Mouse (Mus musculus) liver, embryonic 14.5 days (tissue): Measurements from ENCODE around the gene Corin. TPM values are rescaled to one million over a fixed set of nuclear protein-coding genes. Genes with fewer than 3 reads are reported as not detected.
A peak's percentile ranks its signal among the peaks of the same experiment; 100 is the strongest.

ENCODE experiments used
- ATAC-seq: fragments of 200-750 bp; cut with Nextera tagmentation; 2 replicates; pipeline ENCODE4 v1.8.0; 2017; ENCODE audit warnings: moderate number of reproducible peaks, mild to moderate bottlenecking, moderate library complexity; ENCODE audit not compliant: insufficient read depth
- DNase-seq, 3 experiments: peaks; one replicate each; pipeline ENCODE4 v3.0.0-alpha.2; 2012 to 2013; ENCODE audit warnings: low read depth in 3 of 3, low spot score in 3 of 3
- H3K27ac ChIP-seq: fragments of 300-500 bp; sonication (generic); 2 replicates; pipeline ENCODE4 v1.5.1; 2014; ENCODE audit warnings: moderate library complexity, mild to moderate bottlenecking, control low read depth, inconsistent platforms
- H3K27me3 ChIP-seq: fragments of 300-500 bp; sonication (generic); 2 replicates; pipeline ENCODE4 v1.6.1; 2014; ENCODE audit warnings: mild to moderate bottlenecking, low read length, moderate library complexity; ENCODE audit not compliant: control insufficient read depth, insufficient read depth
- H3K36me3 ChIP-seq: fragments of 300-500 bp; sonication (generic); replicated peaks from 2 replicates; pipeline ENCODE4 v1.6.1; 2014; ENCODE audit warnings: low read depth; ENCODE audit not compliant: control insufficient read depth, insufficient read depth
- H3K4me1 ChIP-seq, 2 experiments: fragments of 200-500 bp in 1 of 2; fragments of 300-500 bp in 1 of 2; sonication (generic) in 1 of 2; replicated peaks; 2 replicates each; pipeline ENCODE4 v1.6.1; 2012 to 2014; ENCODE audit warnings: antibody characterized with exemption in 1 of 2, inconsistent platforms in 1 of 2, low read length in 1 of 2; ENCODE audit not compliant: control insufficient read depth in 2 of 2, insufficient read depth in 2 of 2
- H3K4me2 ChIP-seq: fragments of 300-500 bp; sonication (generic); 2 replicates; pipeline ENCODE4 v1.6.1; 2014; ENCODE audit warnings: low read depth, mild to moderate bottlenecking, control low read depth, moderate library complexity
- H3K4me3 ChIP-seq, 2 experiments: fragments of 200-500 bp in 1 of 2; fragments of 300-500 bp in 1 of 2; sonication (generic) in 1 of 2; 2 replicates each; pipeline ENCODE4 v1.5.1; 2012 to 2014; ENCODE audit warnings: low read depth in 2 of 2, low read length in 2 of 2, mild to moderate bottlenecking in 2 of 2, control low read depth in 1 of 2, inconsistent platforms in 1 of 2, moderate library complexity in 1 of 2; ENCODE audit not compliant: insufficient read depth in 1 of 2
- H3K9ac ChIP-seq: fragments of 300-500 bp; sonication (generic); replicated peaks from 2 replicates; pipeline ENCODE4 v1.6.1; 2014; ENCODE audit warnings: mild to moderate bottlenecking, control low read depth, moderate library complexity
- H3K9me3 ChIP-seq: fragments of 300-500 bp; sonication (generic); 2 replicates; pipeline ENCODE4 v1.6.1; 2016; ENCODE audit warnings: low read length, mixed read lengths; ENCODE audit not compliant: control insufficient read depth
- CTCF ChIP-seq: IDR thresholded peaks from 2 replicates; pipeline ENCODE4 v1.5.1; 2016; ENCODE audit warnings: antibody characterized with exemption, low read depth, control low read depth
- EP300 ChIP-seq: IDR thresholded peaks from 2 replicates; pipeline ENCODE4 v1.6.1; 2016; ENCODE audit warnings: antibody characterized with exemption, low read depth
- WGBS: fragments of 180-500 bp; shearing (Covaris S2); extraction: QIAGEN DNeasy Blood & Tissue Kit; methylation state at CpG from one replicate; pipeline ENCODE4 v1.1.7; 2014; ENCODE audit not compliant: insufficient replicate concordance; 5-methylcytosine and 5-hydroxymethylcytosine counted together
- polyA plus RNA-seq, 2 experiments: library from polyadenylated mRNA; depleted of rRNA in 1 of 2; stranded (reverse) in 1 of 2; unstranded in 1 of 2; fragments of >200 nt; fragmentation: Nextera tagmentation in 1 of 2; extraction: Ambion mirVana in 1 of 2; gene quantifications; 2 replicates each; pipeline versions ENCODE4 v1.2.1 to v1.2.3; 2012 to 2014

Corin gene
- polyA plus RNA-seq, 2 experiments: 0.08 to 0.09 TPM

DNA sequence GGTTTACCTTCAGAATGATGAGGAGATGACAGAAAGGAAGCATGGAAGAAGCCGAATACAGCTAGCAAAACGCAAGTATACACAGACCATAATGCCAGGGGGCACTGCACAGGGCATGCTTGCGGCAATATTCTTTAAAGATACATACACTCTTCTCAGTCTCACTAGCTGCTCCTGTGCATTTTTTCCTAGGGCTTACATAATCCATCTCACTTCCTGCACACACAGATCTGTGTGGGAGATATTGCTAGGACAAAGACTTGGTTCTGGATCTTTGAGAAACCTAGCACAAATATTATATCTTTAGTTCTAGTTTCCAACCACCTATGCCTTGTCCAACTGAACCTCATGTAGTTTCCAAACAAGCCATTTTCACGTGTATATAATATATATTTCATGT, 189.0 kb downstream of the Corin start:
- ATAC-seq: no peak
- 55% methylated on average over 4 of the region's 4 CpGs for WGBS

DNA sequence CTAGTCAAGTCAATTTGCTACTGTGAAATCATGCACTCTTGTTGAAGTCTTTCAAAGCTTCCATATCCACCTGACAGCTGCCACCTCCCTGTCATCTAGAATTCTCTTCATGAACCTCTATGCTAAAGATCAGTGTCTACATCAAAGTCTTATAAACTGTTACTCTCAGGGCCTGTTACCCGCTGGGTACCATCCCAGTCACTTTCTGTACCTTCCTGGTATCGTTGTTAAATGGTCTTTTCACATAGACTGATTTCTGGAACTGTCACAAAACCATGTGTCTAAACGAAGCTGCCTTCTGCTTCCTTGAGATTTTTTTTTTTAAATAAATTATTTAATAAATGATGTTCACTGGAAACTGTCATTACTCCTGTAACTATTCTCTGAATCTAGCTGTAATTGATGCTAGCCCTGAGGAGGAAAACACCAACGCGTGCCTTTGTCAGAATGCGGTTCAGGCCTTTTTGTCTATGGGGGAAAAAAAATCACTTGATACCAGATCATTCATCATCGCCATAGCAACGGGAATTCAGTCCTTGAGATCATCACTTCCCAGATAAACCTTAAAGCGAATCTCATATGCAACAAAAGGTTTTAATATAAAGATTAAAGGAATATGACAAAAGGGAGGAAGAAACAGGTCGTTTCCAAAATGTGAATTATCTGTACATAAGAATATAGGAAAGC, 205.7 kb downstream of the Corin start:
- H3K9me3 ChIP-seq: no peaks in the 10 kb centered on the region
- 76% methylated on average over 10 of the region's 10 CpGs for WGBS
- no peaks in the 10 kb centered on the region for H3K36me3 ChIP-seq
- ATAC-seq: no peak
- H3K27ac ChIP-seq: no peak overlapping the region
- no peak for DNase-seq
- no peaks in the 10 kb centered on the region for H3K4me1 ChIP-seq
- no peaks in the 10 kb centered on the region for H3K27me3 ChIP-seq
- TF ChIP-seq EP300 (no peak), CTCF (no peak)
- H3K4me3 ChIP-seq: no peak overlapping the region
- no peak overlapping the region for H3K4me2 ChIP-seq
- no peak overlapping the region for H3K9ac ChIP-seq

More for the DNA sequence above, 189.0 kb downstream of the Corin start:
- H3K36me3 ChIP-seq: no peaks in the 10 kb centered on the region
- H3K27ac ChIP-seq: no peak overlapping the region
- H3K4me1 ChIP-seq: no peaks in the 10 kb centered on the region
- no peak overlapping the region for H3K4me2 ChIP-seq
- H3K4me3 ChIP-seq: no peak overlapping the region
- no peak for TF ChIP-seq CTCF
- TF ChIP-seq EP300: no peak
- no peaks in the 10 kb centered on the region for H3K27me3 ChIP-seq
- H3K9me3 ChIP-seq: no peaks in the 10 kb centered on the region
- DNase-seq: no peak
- no peak overlapping the region for H3K9ac ChIP-seq

- H3K4me2 ChIP-seq: no peak overlapping the region
- H3K9me3 ChIP-seq: no peaks in the 10 kb centered on the region
- H3K9ac ChIP-seq: no peak overlapping the region
- peaks cover 6% of the 10 kb centered on the region; the same call in 1 of the 2 replicates for H3K36me3 ChIP-seq
- H3K4me3 ChIP-seq: no peak overlapping the region
- H3K4me1 ChIP-seq: no peaks in the 10 kb centered on the region
- ATAC-seq (no peak), DNase-seq (no peak)
- WGBS: 71% methylated on average over 3 of the region's 3 CpGs
- H3K27ac ChIP-seq: no peak overlapping the region
- no peak for TF ChIP-seq EP300
- no peak for TF ChIP-seq CTCF
- H3K27me3 ChIP-seq: no peaks in the 10 kb centered on the region
Measured at GRCm38 (mm10) chr5:72285077-72285476, 219.2 kb downstream of the Corin start.

GRCm38 (mm10) chr5:72282907-72283306, 221.4 kb downstream of the Corin start:
- ATAC-seq (no peak), DNase-seq (no peak)
- TF ChIP-seq EP300 (no peak), CTCF (no peak)
- Histone ChIP-seq H3K9me3 (no peaks in the 10 kb centered on the region), H3K27ac (no peak overlapping the region), H3K27me3 (no peaks in the 10 kb centered on the region), H3K36me3 (no peaks in the 10 kb centered on the region; the same call in 1 of the 2 replicates), H3K4me1 (no peaks in the 10 kb centered on the region), H3K4me2 (no peak overlapping the region), H3K4me3 (no peak overlapping the region), H3K9ac (no peak overlapping the region)
- WGBS: 61% methylated on average over 2 of the region's 2 CpGs

GRCm38 (mm10) chr5:72269652-72270051, 234.6 kb downstream of the Corin start:
- H3K27me3 ChIP-seq: no peaks in the 10 kb centered on the region
- H3K36me3 ChIP-seq: no peaks in the 10 kb centered on the region; the same call in 1 of the 2 replicates
- 59% methylated on average over 8 of the region's 8 CpGs for WGBS
- H3K4me1 ChIP-seq: no peaks in the 10 kb centered on the region; a peak in 1 of 4 replicates
- no peak overlapping the region for H3K4me3 ChIP-seq
- DNase-seq: no peak
- H3K4me2 ChIP-seq: no peak overlapping the region
- TF ChIP-seq EP300 (no peak), CTCF (peak; percentile 74)
- no peak overlapping the region for H3K9ac ChIP-seq
- no peak for ATAC-seq
- no peaks in the 10 kb centered on the region for H3K9me3 ChIP-seq
- H3K27ac ChIP-seq: no peak overlapping the region
